In genomic region chr11:78454276-78454675, GRCm38 (mm10) we compare ENCODE assay signal across 28 mouse cellular contexts. TPM values are rescaled to one million over a fixed set of nuclear protein-coding genes. Genes with fewer than 3 reads are reported as not detected.
DNase-seq lines count a peak whose midpoint lies in the region; ATAC-seq and TF ChIP-seq lines count a peak whose summit lies in the region.
"Had no signal": no experiment of that assay in that cellular context is flagged by ENCODE, and none has a peak within 500 bp of the region (broad histone marks: within the 10 kb centered on the region; RNA-seq: fewer than 3 reads in every experiment).

No protein-coding gene starts in this region.

- H3K4me2 ChIP-seq in midbrain, embryonic 14.5 days (ENCODE audit: low read length): no peak overlapping the region
- no peak overlapping the region for H3K4me2 ChIP-seq in midbrain, embryonic 16.5 days (ENCODE audit: low read length)
- H3K4me2 ChIP-seq: hindbrain, embryonic 12.5 days; liver, embryonic 15.5 days had no signal

- ATAC-seq in midbrain, embryonic 14.5 days (ENCODE audit: low FRiP score, low TSS enrichment): no peak
- ATAC-seq in midbrain, embryonic 16.5 days: no peak
- ATAC-seq: forebrain, embryonic 16.5 days; inflammation-experienced regulatory T-cells, adult 6 months had no signal

- no peaks in the 10 kb centered on the region for H3K4me1 ChIP-seq in midbrain, embryonic 14.5 days (ENCODE audit: control insufficient read depth, insufficient read depth, low read length)
- H3K4me1 ChIP-seq in midbrain, embryonic 16.5 days (ENCODE audit: control insufficient read depth, insufficient read depth, low read length): no peaks in the 10 kb centered on the region
- H3K4me1 ChIP-seq in ES-E14 (ENCODE audit: control insufficient read depth in 2 of 2, insufficient read depth in 2 of 2, low read length in 2 of 2, poor library complexity in 1 of 2): peaks cover 0 to 3% of the 10 kb centered on the region in 2 experiments; a peak in 1 of 4 replicates
- H3K4me1 ChIP-seq: forebrain, embryonic 10.5 days; hindbrain, embryonic 12.5 days; liver, embryonic 15.5 days had no signal

- 79% methylated on average over 7 of the region's 7 CpGs for WGBS in midbrain, embryonic 14.5 days
- WGBS in midbrain, embryonic 16.5 days: 79% methylated on average over 7 of the region's 7 CpGs

- no peaks in the 10 kb centered on the region for H3K27me3 ChIP-seq in midbrain, embryonic 14.5 days (ENCODE audit: control insufficient read depth, insufficient read depth, low read length)
- H3K27me3 ChIP-seq in midbrain, embryonic 16.5 days (ENCODE audit: control insufficient read depth, insufficient read depth, low read depth, low read length): no peaks in the 10 kb centered on the region
- H3K27me3 ChIP-seq: hindbrain, embryonic 12.5 days; liver, embryonic 15.5 days had no signal

- in situ Hi-C loops in ES-E14 (cut with MboI; ENCODE audit: low sequenced_read_pairs in 2 of 2, unreplicated experiment in 2 of 2): no loop called here

- no peak overlapping the region for H3K4me3 ChIP-seq in midbrain, embryonic 14.5 days (replicated peaks; ENCODE audit: low read depth, low read length)
- H3K4me3 ChIP-seq in midbrain, embryonic 16.5 days (ENCODE audit: low read depth, low read length): no peak overlapping the region
- peak overlapping the region; percentile 37 to 61 for H3K4me3 ChIP-seq in ES-E14 (ENCODE audit: insufficient read depth in 1 of 2, low read depth in 1 of 2, low read length in 2 of 2, poor library complexity in 1 of 2, severe bottlenecking in 1 of 2)
- H3K4me3 ChIP-seq: forebrain, embryonic 10.5 days; hindbrain, embryonic 12.5 days; left cerebral cortex, adult 2 months; liver, embryonic 15.5 days; midbrain, embryonic 10.5 days had no signal

- H3K27ac ChIP-seq in midbrain, embryonic 14.5 days (replicated peaks; ENCODE audit: low read depth, low read length): no peak overlapping the region
- no peak overlapping the region for H3K27ac ChIP-seq in midbrain, embryonic 16.5 days (ENCODE audit: low read length)
- no peak overlapping the region; the same call in 1 of the 2 replicates for H3K27ac ChIP-seq in ES-E14 (ENCODE audit: insufficient read depth, low read depth, low read length, poor library complexity, severe bottlenecking)
- H3K27ac ChIP-seq: forebrain, embryonic 10.5 days; hindbrain, embryonic 12.5 days; left cerebral cortex, adult 2 months; liver, embryonic 15.5 days; midbrain, embryonic 10.5 days had no signal

- no peak for TF ChIP-seq POLR2A in brain, embryonic 14.5 days (IDR thresholded peaks at IDR 0.05; ENCODE audit: borderline replicate concordance, extremely low read depth, insufficient read depth, insufficient read length, poor library complexity, severe bottlenecking)

- H3K9ac ChIP-seq in midbrain, embryonic 14.5 days (replicated peaks; ENCODE audit: low read length): no peak overlapping the region
- no peak overlapping the region for H3K9ac ChIP-seq in midbrain, embryonic 16.5 days (ENCODE audit: low read depth, low read length)
- H3K9ac ChIP-seq in ES-E14 (ENCODE audit: insufficient read depth, low read depth, low read length, poor library complexity, severe bottlenecking): peak overlapping the region; percentile 45; the same call in 1 of the 2 replicates
- H3K9ac ChIP-seq: hindbrain, embryonic 12.5 days; liver, embryonic 15.5 days had no signal

- peak; percentile 13 for DNase-seq in midbrain, embryonic 14.5 days
- DNase-seq in ES-E14 (ENCODE audit: low read depth, low spot score): no peak
- DNase-seq in brain, embryonic 14.5 days (ENCODE audit: low read depth): peak; percentile 19
- no peak for DNase-seq in spleen, postnatal 4 days (ENCODE audit: low spot score in 2 of 2)
- no peak for DNase-seq in cerebellum, postnatal 4 days (ENCODE audit: low spot score in 2 of 2)
- no peak for DNase-seq in embryo, embryonic 9.5 days (ENCODE audit: extremely low spot score)
- DNase-seq: right cerebral cortex, postnatal 25 days had no signal

- no peaks in the 10 kb centered on the region for H3K36me3 ChIP-seq in midbrain, embryonic 14.5 days (ENCODE audit: control insufficient read depth, insufficient read depth, low read length)
- no peaks in the 10 kb centered on the region for H3K36me3 ChIP-seq in midbrain, embryonic 16.5 days (ENCODE audit: control insufficient read depth, insufficient read depth, low read length)
- no peaks in the 10 kb centered on the region for H3K36me3 ChIP-seq in ES-E14 (ENCODE audit: control insufficient read depth, insufficient read depth, low read length, poor library complexity, severe bottlenecking)
- H3K36me3 ChIP-seq: forebrain, embryonic 10.5 days; hindbrain, embryonic 12.5 days; liver, embryonic 15.5 days; midbrain, embryonic 10.5 days had no signal

- H3K9me3 ChIP-seq in midbrain, embryonic 14.5 days (ENCODE audit: control insufficient read depth, low read length): no peaks in the 10 kb centered on the region; the same call in 1 of the 2 replicates
- H3K9me3 ChIP-seq in midbrain, embryonic 16.5 days (replicated peaks; ENCODE audit: control insufficient read depth, low read length, poor library complexity, severe bottlenecking): no peaks in the 10 kb centered on the region
- no peaks in the 10 kb centered on the region for H3K9me3 ChIP-seq in ES-E14 (ENCODE audit: control insufficient read depth, insufficient read depth, low read depth, low read length)
- H3K9me3 ChIP-seq: forebrain, embryonic 10.5 days; hindbrain, embryonic 12.5 days; liver, embryonic 15.5 days; midbrain, embryonic 10.5 days had no signal

- no peak for TF ChIP-seq CTCF in brain, embryonic 14.5 days (IDR thresholded peaks at IDR 0.05; ENCODE audit: borderline replicate concordance, extremely low read depth, insufficient read depth, insufficient read length)

TF ChIP-seq in ES-E14, 5 proteins besides CTCF, POLR2A, EP300 and RAD21:
- TF ChIP-seq CHD2 (IDR thresholded peaks at IDR 0.05; ENCODE audit: low read depth, low read length) (no peak), HCFC1 (IDR thresholded peaks at IDR 0.05; ENCODE audit: borderline replicate concordance, insufficient read depth, low read length) (no peak), ZC3H11A (IDR thresholded peaks at IDR 0.05; ENCODE audit: borderline replicate concordance, low read depth, low read length) (no peak), MAFK (IDR thresholded peaks at IDR 0.05; ENCODE audit: insufficient read depth, low read depth, low read length) (no peak), ZNF384 (IDR thresholded peaks at IDR 0.05; ENCODE audit: low read depth, low read length) (no peak)

RNA-seq across cellular contexts. Expression of gene Slc46a1, which starts 11.2 kb away (rescaled TPM):
- 21.4 and 22.7 TPM in 2 replicates for polyA plus RNA-seq in midbrain, embryonic 14.5 days (2014; fragmentation: Nextera tagmentation; extraction: Ambion mirVana)
- polyA plus RNA-seq in midbrain, embryonic 16.5 days (2015; fragmentation: Nextera tagmentation; extraction: Ambion mirVana): 23.0 and 25.6 TPM in 2 replicates
- 21.4 and 29.0 TPM in 2 replicates for total RNA-seq in ES-E14 (2012; rRNA removed)
- 15.1 and 15.5 TPM in 2 replicates for polyA plus RNA-seq in brain, embryonic 14.5 days (2012; rRNA removed)
- total RNA-seq: neutrophil, adult 5-6 weeks had no signal

RNA-seq across cellular contexts. Expression of gene Slc13a2, which starts 32.3 kb away (rescaled TPM):
- not detected in 2 replicates for polyA plus RNA-seq in midbrain, embryonic 14.5 days (2014; fragmentation: Nextera tagmentation; extraction: Ambion mirVana)
- polyA plus RNA-seq in midbrain, embryonic 16.5 days (2015; fragmentation: Nextera tagmentation; extraction: Ambion mirVana): not detected in 2 replicates
- total RNA-seq in ES-E14 (2012; rRNA removed): 0.13 TPM in 1 of 2 replicates, not detected in the other
- polyA plus RNA-seq in brain, embryonic 14.5 days (2012; rRNA removed): not detected in 2 replicates
- total RNA-seq: adrenal gland, postnatal 10 days; gastrocnemius, postnatal 36 days; heart, adult 8-10 months; heart, postnatal 25 days; left cerebral cortex, adult 2 months; left cerebral cortex, postnatal 36 days had no signal
- polyA plus RNA-seq: cerebellum, adult 2 months; forebrain, embryonic 10.5 days; forebrain, embryonic 16.5 days; heart, embryonic 14.5 days; hindbrain, embryonic 12.5 days; inflammation-experienced regulatory T-cells, adult 6 months; midbrain, embryonic 10.5 days had no signal

RNA-seq across cellular contexts. Expression of gene Sarm1, which starts 43.3 kb away (rescaled TPM):
- 49.7 and 55.6 TPM in 2 replicates for polyA plus RNA-seq in midbrain, embryonic 14.5 days (2014; fragmentation: Nextera tagmentation; extraction: Ambion mirVana)
- 49.9 and 50.7 TPM in 2 replicates for polyA plus RNA-seq in midbrain, embryonic 16.5 days (2015; fragmentation: Nextera tagmentation; extraction: Ambion mirVana)
- 3.7 and 5.0 TPM in 2 replicates for total RNA-seq in ES-E14 (2012; rRNA removed)
- polyA plus RNA-seq in brain, embryonic 14.5 days (2012; rRNA removed): 43.3 and 53.5 TPM in 2 replicates

RNA-seq across cellular contexts. Expression of gene Vtn, which starts 44.6 kb away (rescaled TPM):
- polyA plus RNA-seq in midbrain, embryonic 14.5 days (2014; fragmentation: Nextera tagmentation; extraction: Ambion mirVana): 40.0 and 134 TPM in 2 replicates
- 115 and 127 TPM in 2 replicates for polyA plus RNA-seq in midbrain, embryonic 16.5 days (2015; fragmentation: Nextera tagmentation; extraction: Ambion mirVana)
- 0.26 TPM in 1 of 2 replicates, not detected in the other for total RNA-seq in ES-E14 (2012; rRNA removed)
- polyA plus RNA-seq in brain, embryonic 14.5 days (2012; rRNA removed): 68.0 and 125 TPM in 2 replicates
- total RNA-seq: neutrophil, adult 5-6 weeks had no signal
- polyA plus RNA-seq: inflammation-experienced regulatory T-cells, adult 6 months had no signal

RNA-seq across cellular contexts. Expression of gene Sebox, which starts 49.0 kb away (rescaled TPM):
- polyA plus RNA-seq in midbrain, embryonic 14.5 days (2014; fragmentation: Nextera tagmentation; extraction: Ambion mirVana): not detected in 2 replicates
- 0.14 TPM in 1 of 2 replicates, not detected in the other for polyA plus RNA-seq in midbrain, embryonic 16.5 days (2015; fragmentation: Nextera tagmentation; extraction: Ambion mirVana)
- total RNA-seq in ES-E14 (2012; rRNA removed): 0.31 and 0.32 TPM in 2 replicates
- 0.15 and 0.32 TPM in 2 replicates for polyA plus RNA-seq in brain, embryonic 14.5 days (2012; rRNA removed)
- total RNA-seq: adrenal gland, postnatal 10 days; gastrocnemius, postnatal 36 days; heart, adult 8-10 months; heart, postnatal 25 days; neutrophil, adult 5-6 weeks had no signal
- polyA plus RNA-seq: forebrain, embryonic 10.5 days; heart, embryonic 14.5 days; hindbrain, embryonic 12.5 days; inflammation-experienced regulatory T-cells, adult 6 months; kidney, embryonic 16.5 days; limb, embryonic 14.5 days; lung, embryonic 16.5 days; midbrain, embryonic 10.5 days; testis, adult 2 months; urinary bladder, adult 2 months had no signal

Comparison
In these comparisons a context has a peak if more than half of its experiments do, and no peak if none do; other contexts are left out.
1. DNase-seq: peak in midbrain, embryonic 14.5 days (single experiment) and brain, embryonic 14.5 days (single experiment); none in ES-E14 (single experiment), spleen, postnatal 4 days (0 of 2), cerebellum, postnatal 4 days (0 of 2) and embryo, embryonic 9.5 days (single experiment).
2. H3K4me3 ChIP-seq: peak in ES-E14 (2 of 2); none in midbrain, embryonic 14.5 days (single experiment) and midbrain, embryonic 16.5 days (single experiment).